Mouse (Mus musculus) kidney, adult 2 months (tissue): ENCODE measurements at regions not wholly inside any gene's neighbourhood (a gene's known extent, or its start where the extent isn't known, plus 50 kb on each side); places are given as distances from the start of the nearest gene placed in this dataset.

Source experiments
- CTCF ChIP-seq: fragments of 200-500 bp; conservative IDR thresholded peaks from 2 replicates; pipeline ENCODE4 v1.5.1; 2011; ENCODE audit warnings: low read depth, mild to moderate bottlenecking, control low read depth, low read length, moderate library complexity, mixed read lengths; ENCODE audit not compliant: insufficient read depth, insufficient read length
- POLR2A ChIP-seq: fragments of 200-500 bp; IDR thresholded peaks from one replicate; pipeline ENCODE4 v1.6.1; 2011; ENCODE audit warnings: low read depth, low read length, control low read depth

DNA sequence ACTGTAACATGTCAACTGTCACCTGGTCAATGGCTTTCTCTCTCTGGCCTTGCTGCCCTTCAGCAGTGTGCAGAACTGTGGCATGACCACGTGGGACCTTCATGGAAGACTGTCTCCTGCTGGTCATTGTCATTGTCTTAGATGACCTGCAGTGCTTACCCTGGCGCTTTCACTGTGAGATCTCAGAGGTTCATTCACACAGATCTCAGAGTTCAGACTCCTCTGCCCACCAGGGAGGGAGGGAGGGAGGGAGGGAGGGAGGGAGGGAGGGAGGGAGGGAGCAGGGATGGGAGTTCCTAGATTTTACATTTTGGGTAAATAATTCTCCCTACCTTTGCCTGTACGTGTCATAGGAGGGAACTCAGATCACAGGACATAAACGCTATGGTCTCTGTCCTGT, 79.6 kb upstream of the Mrps6 start:
- TF ChIP-seq CTCF: no peak
- TF ChIP-seq POLR2A: no peak
